10 mouse cellular contexts compared by ENCODE assay signal in the genomic region with DNA sequence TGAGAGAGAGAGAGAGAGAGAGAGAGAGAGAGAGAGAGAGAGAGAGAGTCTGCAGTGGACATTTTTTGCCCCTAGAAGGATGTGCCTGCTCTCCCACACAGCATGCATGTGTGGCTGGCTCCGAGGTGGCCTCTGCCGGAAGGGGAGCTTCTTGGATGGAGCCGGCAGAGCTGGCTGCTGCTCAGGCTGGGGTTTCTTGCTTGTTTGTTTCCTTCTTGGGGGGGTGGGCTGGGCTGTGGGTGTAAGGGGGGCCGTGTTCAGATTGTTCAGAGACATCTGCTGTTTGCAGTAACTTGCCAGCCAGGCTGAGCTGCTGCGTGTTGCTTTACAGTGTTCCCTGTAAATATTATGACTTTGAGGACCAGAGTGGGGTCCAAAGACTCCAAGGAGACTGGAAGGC.
DNase-seq lines count a peak whose midpoint lies in the region; ATAC-seq and TF ChIP-seq lines count a peak whose summit lies in the region.
"Had no signal": no experiment of that assay in that cellular context is flagged by ENCODE, and none has a peak within 500 bp of the region (broad histone marks: within the 10 kb centered on the region; RNA-seq: fewer than 3 reads in every experiment).

No protein-coding gene starts in this region.

- H3K9ac ChIP-seq in forebrain, postnatal 0 days, result no peak overlapping the region
- no peak overlapping the region for H3K9ac ChIP-seq in limb, embryonic 15.5 days
- H3K9ac ChIP-seq: liver, embryonic 13.5 days had no signal

- 22% methylated on average over 5 of the region's 5 CpGs for WGBS in forebrain, postnatal 0 days
- WGBS in limb, embryonic 15.5 days, result 21% methylated on average over 5 of the region's 5 CpGs

- intact Hi-C loops in left cerebral cortex, postnatal 4 days (cut with DNase I), result no loop called here

- no peak overlapping the region for H3K4me2 ChIP-seq in forebrain, postnatal 0 days (ENCODE audit: low read depth)
- H3K4me2 ChIP-seq in limb, embryonic 15.5 days, result no peak overlapping the region
- H3K4me2 ChIP-seq: liver, embryonic 13.5 days had no signal

- no peaks in the 10 kb centered on the region for H3K9me3 ChIP-seq in forebrain, postnatal 0 days (ENCODE audit: low read length)
- H3K9me3 ChIP-seq in limb, embryonic 15.5 days, result no peaks in the 10 kb centered on the region
- H3K9me3 ChIP-seq: liver, embryonic 13.5 days had no signal

- TF ChIP-seq CTCF in forebrain, postnatal 0 days (IDR thresholded peaks at IDR 0.05; ENCODE audit: low read depth), result no peak

- no peaks in the 10 kb centered on the region for H3K27me3 ChIP-seq in forebrain, postnatal 0 days (ENCODE audit: insufficient read depth, low read length)
- H3K27me3 ChIP-seq in limb, embryonic 15.5 days, result no peaks in the 10 kb centered on the region
- H3K27me3 ChIP-seq: liver, embryonic 13.5 days had no signal

- H3K4me3 ChIP-seq in forebrain, postnatal 0 days (ENCODE audit: low read depth, low read length), result no peak overlapping the region
- no peak overlapping the region for H3K4me3 ChIP-seq in limb, embryonic 15.5 days
- H3K4me3 ChIP-seq: liver, embryonic 13.5 days; myocyte had no signal

- no peak for DNase-seq in frontal cortex, postnatal 25 days (ENCODE audit: low spot score in 2 of 2)
- DNase-seq in left cerebral cortex, postnatal 4 days, result peak; percentile 55
- DNase-seq in left cerebral cortex, adult 11 months (ENCODE audit: low spot score), result no peak
- peak; percentile 42 for DNase-seq in forebrain, postnatal 0 days
- DNase-seq in spleen, postnatal 4 days (ENCODE audit: low spot score in 2 of 2), result no peak
- DNase-seq: liver, embryonic 13.5 days had no signal

- no peaks in the 10 kb centered on the region for H3K36me3 ChIP-seq in forebrain, postnatal 0 days (ENCODE audit: insufficient read depth)
- H3K36me3 ChIP-seq in limb, embryonic 15.5 days, result no peaks in the 10 kb centered on the region
- H3K36me3 ChIP-seq: liver, embryonic 13.5 days had no signal

- peaks cover 14% of the 10 kb centered on the region for H3K4me1 ChIP-seq in forebrain, postnatal 0 days (ENCODE audit: insufficient read depth)
- H3K4me1 ChIP-seq in limb, embryonic 15.5 days, result peaks cover 26% of the 10 kb centered on the region
- H3K4me1 ChIP-seq: liver, embryonic 13.5 days had no signal

- peak; percentile 70 for ATAC-seq in frontal cortex, adult (ENCODE audit: low TSS enrichment)
- peak; percentile 65 for ATAC-seq in forebrain, postnatal 0 days
- ATAC-seq in limb, embryonic 15.5 days (ENCODE audit: insufficient number of reproducible peaks, low FRiP score, low TSS enrichment, low read depth), result 0 out of 2 replicates have a peak, but pooled peaks have one; percentile 20
- ATAC-seq in megakaryocyte, adult 5-6 weeks (ENCODE audit: poor library complexity, severe bottlenecking), result no peak

- peak overlapping the region; percentile 67 for H3K27ac ChIP-seq in forebrain, postnatal 0 days (ENCODE audit: low read depth, low read length)
- no peak overlapping the region for H3K27ac ChIP-seq in limb, embryonic 15.5 days
- H3K27ac ChIP-seq: liver, embryonic 13.5 days had no signal

Comparison
In these comparisons a context has a peak if more than half of its experiments do, and no peak if none do; other contexts are left out.
1. DNase-seq: peak in left cerebral cortex, postnatal 4 days (single experiment) and forebrain, postnatal 0 days (single experiment); none in frontal cortex, postnatal 25 days (0 of 2), left cerebral cortex, adult 11 months (single experiment) and spleen, postnatal 4 days (0 of 2).